Mouse (Mus musculus) mature B cell (primary cell): Measurements from ENCODE around the gene Ung.

Experiments used
- in situ Hi-C: fragments of 300-500 bp; cut with MboI; formaldehyde crosslinking; loops from 2 replicates; pipeline ENCODE4 v1.14.3; 2019

The Ung gene

GRCm38 (mm10) chr5:114130698-114131520 is 723 bp downstream of the Ung start:
- in situ Hi-C loops: no loop called here

DNA sequence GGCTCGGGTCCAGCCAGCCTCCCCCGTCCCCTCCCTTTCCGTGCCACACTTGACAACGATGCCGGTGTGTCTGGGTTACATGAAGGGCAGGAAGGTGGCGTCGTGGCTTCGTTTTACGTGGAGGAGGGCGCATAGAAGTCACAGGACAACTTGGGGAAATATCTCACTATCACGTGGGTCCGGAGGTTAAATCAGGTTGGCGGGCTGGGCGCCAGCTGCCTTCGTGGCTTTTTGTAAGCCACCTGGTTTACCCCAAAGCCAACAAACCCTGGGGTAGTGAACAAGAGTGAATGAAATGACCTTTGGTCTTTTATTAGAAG is 1.3 kb downstream of the Ung start:
- in situ Hi-C loops: no loop called here

- in situ Hi-C loops: no loop called here
These were observed 2.7 kb downstream of the Ung start for GRCm38 (mm10) chr5:114132841-114133240.

- in situ Hi-C loops: no loop called here
These were observed 3.9 kb downstream of the Ung start for GRCm38 (mm10) chr5:114134091-114134534.

- in situ Hi-C loops: no loop called here
These were observed 5.3 kb downstream of the Ung start for GRCm38 (mm10) chr5:114135516-114135915.

DNA sequence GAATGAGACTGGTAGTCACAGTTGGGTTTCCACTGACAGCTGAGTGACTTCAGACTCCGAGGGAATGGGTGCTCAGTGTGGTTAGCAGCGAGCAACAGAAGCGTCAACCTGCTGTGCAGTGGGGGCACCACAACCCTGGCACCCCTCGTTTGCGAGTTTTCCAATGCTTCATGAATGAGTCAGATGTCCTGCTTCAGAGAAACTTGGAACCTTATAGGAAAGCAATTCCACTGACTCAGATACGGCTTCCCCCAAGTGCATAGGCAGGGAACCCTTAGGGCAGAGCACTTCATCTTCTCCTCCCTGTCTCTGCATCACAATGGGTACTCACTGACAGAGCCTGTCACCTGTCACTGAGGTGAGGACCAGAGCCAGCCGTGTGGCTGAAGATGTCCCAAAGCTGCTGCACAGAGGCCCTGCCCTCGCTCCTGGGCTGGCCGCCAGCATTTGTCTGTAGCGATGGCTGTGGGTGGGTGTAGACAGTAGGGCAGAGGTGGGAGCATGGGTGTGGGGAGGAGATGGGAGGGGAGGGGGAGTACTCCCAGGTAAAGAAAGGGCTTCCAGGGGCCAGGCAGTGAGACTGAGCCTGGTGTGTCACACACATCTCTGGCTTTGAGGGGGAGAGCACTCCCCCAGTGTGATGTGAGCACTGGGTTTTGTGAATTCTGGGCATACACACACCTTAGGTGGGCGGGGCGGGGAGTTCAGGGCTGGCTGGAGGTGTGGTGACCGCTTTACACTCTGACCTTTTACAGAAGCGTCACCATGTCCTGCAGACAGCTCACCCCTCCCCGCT is 7.5 kb downstream of the Ung start:
- in situ Hi-C loops: no loop called here

DNA sequence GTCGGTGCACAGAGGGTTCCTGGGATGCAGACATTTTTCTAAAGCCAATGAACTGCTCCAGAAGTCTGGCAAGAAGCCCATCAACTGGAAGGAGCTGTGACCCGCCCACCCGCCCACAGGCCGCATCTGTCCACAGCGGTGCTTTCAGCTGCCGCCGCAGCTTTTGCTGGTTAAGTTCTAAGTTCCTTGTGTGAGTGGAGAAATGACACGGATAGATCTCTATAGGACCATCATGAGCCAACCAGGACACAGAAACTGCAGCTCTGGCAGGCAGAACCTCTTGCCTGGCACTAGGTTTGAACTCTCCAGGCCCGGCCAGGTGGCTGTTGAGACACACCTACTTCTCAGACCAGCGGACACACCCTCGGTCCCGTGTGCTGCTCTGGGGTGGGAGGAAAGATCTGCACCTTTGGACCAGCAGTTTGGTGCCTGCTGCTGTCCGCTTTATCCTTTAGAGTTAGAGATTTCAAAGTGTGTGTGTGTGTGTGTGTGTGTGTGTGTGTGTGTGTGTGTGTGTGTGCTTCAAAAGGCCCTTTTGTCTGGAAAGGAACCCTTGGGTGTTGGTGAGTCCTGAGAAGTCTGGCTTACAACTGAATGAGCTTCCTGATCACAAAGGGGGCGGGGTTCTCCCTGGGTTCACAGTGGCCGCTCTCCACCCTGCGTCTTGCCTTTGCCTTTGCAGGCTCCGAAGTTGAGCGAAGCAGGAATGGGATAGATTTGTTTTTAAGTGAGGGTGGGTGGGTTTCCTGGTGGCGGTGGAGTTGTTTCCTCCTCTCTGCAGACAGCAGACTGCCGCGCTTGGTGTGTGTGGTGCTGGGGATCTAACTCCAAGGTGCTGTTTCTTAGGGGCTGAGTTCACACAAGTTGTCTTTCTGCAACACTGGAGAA is 8.3 kb downstream of the Ung start:
- in situ Hi-C loops: no loop called here

DNA sequence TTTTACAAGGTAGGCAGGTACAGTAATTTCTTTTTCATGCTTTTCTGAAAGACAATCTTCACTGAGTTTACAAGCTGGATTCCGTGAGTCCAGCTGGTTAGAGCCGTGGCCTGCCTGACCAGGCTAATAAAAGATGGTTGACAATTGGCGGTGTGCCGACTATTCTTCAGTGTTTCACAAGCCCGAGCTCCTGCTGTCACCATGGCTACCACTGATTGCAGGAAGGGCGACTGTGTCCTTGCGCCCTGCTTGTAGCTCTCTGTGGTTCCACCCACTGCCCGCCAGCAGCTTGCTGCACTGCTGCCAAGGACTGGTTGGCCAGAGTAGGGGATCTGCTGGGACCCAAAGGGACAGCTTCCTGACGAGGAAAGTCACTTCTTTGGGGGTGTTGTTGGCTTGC is 9.0 kb downstream of the Ung start:
- in situ Hi-C loops: no loop called here

- in situ Hi-C loops: no loop called here
These were observed 16.1 kb downstream of the Ung start, which contains the start of gene Acacb for GRCm38 (mm10) chr5:114146028-114146888. Gene Acacb (plus strand): TSS chr5:114146535.

DNA sequence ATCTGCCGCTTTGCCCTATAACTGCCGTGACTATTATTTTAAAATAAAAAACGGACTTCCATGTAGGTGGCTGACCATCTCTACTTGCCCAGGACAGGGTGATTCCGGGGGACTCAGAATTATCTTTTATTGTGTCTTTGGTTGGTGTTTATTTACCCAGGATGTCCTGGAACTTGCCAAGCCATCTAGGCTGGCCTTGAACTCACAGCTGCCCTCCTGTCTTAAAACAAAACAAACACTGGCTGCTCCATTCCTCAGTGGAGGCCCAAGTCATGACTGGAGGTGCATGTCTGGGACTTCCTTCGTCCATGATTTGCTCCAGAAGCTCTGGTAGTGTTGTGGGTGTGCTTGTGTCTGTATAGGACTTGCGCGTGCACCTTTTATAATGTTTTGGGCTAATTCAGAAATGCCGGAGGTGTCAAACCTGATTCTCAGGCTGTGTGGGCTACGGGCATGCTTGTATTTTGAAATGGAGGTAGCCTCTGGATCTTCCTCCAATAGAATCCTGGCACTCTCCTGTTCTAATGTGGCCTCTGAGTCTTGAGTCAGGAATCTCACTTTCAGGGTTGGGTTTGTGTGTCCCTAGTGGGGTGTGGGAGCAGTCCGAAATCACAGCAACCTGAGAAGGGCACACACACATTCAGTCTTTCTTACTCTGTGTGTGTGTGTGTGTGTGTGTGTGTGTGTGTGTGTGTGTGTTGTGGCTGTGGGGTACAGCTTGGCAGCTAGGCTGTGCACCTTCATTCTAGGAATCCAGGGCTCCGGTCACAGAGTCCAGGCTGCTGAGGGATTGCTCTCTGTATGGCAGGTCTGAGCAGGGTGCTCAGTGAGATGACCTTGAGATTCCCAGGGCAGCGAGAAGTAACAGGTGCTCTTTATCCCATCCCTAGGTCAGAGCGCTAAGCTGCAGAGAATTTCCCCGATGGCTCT is 17.1 kb downstream of the Ung start:
- in situ Hi-C loops: no loop called here

DNA sequence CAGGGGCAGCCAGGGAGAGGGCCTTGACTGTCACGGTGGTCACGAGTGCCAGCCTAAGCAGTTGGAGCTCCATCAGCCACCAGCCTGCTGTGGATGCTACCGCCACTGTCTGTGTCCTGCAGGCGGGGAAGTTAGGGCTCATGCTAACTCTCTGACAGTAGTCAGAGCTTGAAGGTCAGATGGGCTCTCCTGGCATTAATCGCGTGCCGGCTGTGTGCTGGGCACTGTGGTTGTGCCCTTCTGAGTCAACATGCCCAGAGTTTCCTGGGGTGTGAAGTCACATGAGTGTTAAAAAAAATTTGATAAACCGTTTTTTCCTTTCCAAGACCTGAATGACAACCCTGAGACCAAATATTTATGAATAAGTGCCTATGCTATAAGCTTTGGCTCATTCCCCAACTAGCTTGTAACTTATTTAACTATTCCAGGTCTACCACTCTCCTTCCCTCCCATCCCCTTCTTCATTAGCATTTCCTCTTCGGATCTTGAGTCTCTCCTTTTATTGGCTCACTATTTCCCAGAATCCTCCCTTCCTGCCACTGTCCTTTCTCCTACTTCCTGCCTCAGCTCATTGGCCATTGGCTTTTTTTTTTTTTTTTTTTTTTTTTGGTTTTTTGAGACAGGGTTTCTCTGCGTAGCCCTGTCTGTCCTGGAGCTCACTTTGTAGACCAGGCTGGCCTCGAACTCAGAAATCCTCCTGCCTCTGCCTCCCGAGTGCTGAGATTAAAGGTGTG is 22.3 kb downstream of the Ung start:
- in situ Hi-C loops: no loop called here

DNA sequence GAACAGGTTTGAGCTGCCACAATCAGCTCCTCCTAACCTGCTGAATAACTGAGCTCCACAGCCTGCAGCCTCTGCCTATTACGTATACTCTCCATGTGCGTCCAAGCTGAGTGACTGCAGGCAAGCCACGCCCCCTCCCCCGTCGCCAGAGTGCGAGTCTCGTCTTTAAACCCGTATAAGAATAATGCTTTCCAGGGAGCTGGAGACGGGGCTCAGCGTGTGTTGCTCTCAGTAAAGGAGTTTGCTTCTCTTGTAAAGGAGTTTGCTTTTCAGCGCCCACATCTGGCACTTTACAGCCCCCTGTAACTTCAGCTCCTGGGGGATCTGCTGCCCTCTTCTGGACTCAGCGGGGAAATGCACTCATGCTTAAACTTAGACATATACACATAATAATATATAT is 23.3 kb downstream of the Ung start:
- in situ Hi-C loops: no loop called here

DNA sequence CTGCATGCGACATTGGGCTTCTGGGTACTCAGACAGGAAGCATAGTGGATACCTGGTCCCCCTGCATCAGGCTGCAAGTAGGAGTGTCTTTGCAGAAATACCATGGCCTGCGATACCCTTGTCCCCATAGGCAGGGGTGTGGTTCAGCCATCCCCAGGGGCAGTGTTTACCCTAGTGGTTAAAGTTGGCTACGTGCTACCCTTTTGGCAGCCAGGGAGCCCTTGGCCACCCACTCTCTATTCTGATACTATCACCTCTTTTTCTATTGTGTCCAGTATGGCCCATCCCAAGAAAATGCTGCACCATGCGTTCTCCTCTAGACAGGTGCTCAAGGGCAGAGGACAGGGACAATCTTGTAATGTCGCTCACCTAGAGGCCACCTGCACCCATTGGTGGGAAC is 24.6 kb downstream of the Ung start:
- in situ Hi-C loops: no loop called here

- in situ Hi-C loops: no loop called here
These were observed 25.2 kb downstream of the Ung start for GRCm38 (mm10) chr5:114155168-114155933.

- in situ Hi-C loops: no loop called here
These were observed 27.1 kb downstream of the Ung start for GRCm38 (mm10) chr5:114157236-114157635.

DNA sequence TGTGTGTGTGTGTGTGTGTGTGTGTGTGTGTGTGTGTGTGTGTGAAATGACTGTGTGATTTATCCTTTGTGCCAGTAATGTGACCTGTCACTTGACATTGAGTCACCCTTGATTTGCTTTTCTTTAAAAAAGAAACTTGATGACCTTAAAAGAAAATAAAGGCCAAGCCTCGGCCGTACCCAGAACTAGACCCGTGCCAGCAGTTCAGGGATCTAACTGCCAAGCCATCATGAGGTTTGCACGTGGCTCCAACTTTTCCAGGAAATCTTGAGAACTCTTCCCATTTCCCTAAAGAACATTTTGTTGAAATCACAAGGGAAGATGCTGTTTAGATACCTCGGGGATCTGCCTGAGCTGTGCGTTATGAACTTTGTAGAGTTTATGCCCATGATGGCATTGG is 31.2 kb downstream of the Ung start:
- in situ Hi-C loops: no loop called here

DNA sequence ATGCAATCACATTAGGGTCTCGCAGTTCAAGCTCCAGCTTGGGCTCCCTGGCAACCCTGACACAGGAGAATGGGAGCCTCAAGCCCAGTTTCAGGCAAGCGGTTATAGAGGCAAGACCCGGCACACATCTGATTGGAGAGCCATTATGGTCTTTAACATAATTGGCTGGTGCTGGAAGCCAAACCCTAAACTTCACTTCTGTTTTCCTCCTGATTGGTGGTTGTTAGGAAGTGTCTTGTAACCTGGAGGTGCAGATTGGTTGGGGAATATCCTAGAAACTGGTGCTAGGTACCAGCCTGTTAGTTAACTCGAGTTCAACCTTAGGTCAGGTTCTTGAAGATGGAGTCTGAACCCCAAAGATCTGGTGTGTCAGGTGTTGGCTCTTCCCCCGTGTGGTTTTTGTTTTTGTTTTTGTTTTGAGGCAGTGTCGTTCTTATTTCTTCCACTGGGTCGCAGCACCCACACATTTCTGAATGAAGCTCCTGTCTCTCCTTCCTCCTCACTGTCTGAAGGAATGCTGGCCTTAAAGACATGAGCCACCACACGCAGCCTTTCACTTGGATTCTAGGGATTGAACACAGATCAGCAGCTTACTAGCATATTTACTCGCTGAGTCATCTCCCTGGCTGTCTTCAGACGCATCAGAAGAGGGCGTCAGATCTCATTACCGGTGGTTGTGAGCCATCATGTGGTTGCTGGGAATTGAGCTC is 32.1 kb downstream of the Ung start:
- in situ Hi-C loops: no loop called here

DNA sequence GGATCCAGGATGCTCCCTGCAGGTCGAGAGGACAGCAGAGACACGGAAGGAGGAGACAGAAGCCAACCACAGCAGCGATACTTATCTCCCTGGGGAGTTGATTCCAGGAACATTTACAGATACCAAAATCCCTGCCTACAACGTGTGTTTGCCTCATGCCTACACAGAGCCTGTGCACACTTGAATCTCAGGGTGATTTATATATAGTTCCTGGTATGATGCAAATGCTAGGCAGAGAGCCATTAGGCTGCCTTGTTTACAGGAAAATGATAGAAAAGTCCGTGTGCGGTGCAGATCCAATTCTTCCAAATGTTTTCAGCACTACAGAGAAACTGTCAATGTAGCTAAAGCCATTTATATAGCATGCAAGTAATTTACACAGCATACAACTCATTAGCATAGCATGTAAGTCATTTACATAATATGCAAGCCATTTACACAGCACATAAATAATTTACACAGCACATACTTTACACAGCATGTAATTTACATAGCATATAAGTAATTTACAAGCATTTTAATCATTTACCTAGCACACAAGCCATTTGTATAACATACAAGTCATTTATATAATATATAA is 33.0 kb downstream of the Ung start:
- in situ Hi-C loops: no loop called here
